ENCODE assay signal across 8 mouse cellular contexts in genomic region chr16:31081125-31081664, GRCm38 (mm10). TPM values are rescaled to one million over a fixed set of nuclear protein-coding genes. Genes with fewer than 3 reads are reported as not detected.
DNase-seq lines count a peak whose midpoint lies in the region; ATAC-seq lines count a peak whose summit lies in the region.

Gene Xxylt1, minus strand, starts transcription at chr16:31081432.

- H3K9me3 ChIP-seq in heart, embryonic 14.5 days (ENCODE audit: control insufficient read depth, low read length) = no peaks in the 10 kb centered on the region
- no peaks in the 10 kb centered on the region for H3K9me3 ChIP-seq in liver, embryonic 13.5 days (replicated peaks)
- no peaks in the 10 kb centered on the region for H3K9me3 ChIP-seq in stomach, embryonic 16.5 days (replicated peaks; ENCODE audit: control insufficient read depth, low read length)

- under 1% methylated on average over 54 of the region's 54 CpGs for WGBS in heart, embryonic 14.5 days
- under 1% methylated on average over 54 of the region's 54 CpGs for WGBS in liver, embryonic 13.5 days (ENCODE audit: insufficient replicate concordance)
- under 1% methylated on average over 52 of the region's 54 CpGs for WGBS in stomach, embryonic 16.5 days

- H3K4me1 ChIP-seq in heart, embryonic 14.5 days (ENCODE audit: control insufficient read depth in 2 of 2, insufficient read depth in 2 of 2, low read length in 2 of 2) = peaks cover 4 to 11% of the 10 kb centered on the region in 2 experiments
- H3K4me1 ChIP-seq in liver, embryonic 13.5 days (replicated peaks) = peaks cover 24% of the 10 kb centered on the region
- H3K4me1 ChIP-seq in stomach, embryonic 16.5 days (ENCODE audit: control insufficient read depth, insufficient read depth, low read length) = 0 out of 2 replicates have a peak, but pooled peaks cover 6% of the 10 kb centered on the region

- peak within 1 kb of the TSS; percentile 96 for H3K4me2 ChIP-seq in heart, embryonic 14.5 days (ENCODE audit: low read length)
- peak within 1 kb of the TSS; percentile 99 for H3K4me2 ChIP-seq in liver, embryonic 13.5 days
- peak within 1 kb of the TSS; percentile 97 for H3K4me2 ChIP-seq in stomach, embryonic 16.5 days (ENCODE audit: low read depth, low read length)

- H3K27me3 ChIP-seq in heart, embryonic 14.5 days (ENCODE audit: control insufficient read depth, insufficient read depth, low read length) = no peaks in the 10 kb centered on the region
- H3K27me3 ChIP-seq in liver, embryonic 13.5 days = no peaks in the 10 kb centered on the region
- no peaks in the 10 kb centered on the region for H3K27me3 ChIP-seq in stomach, embryonic 16.5 days (ENCODE audit: control insufficient read depth, insufficient read depth, low read length)

- peak within 1 kb of the TSS; percentile 73 to 77 for H3K27ac ChIP-seq in heart, embryonic 14.5 days (replicated peaks in 1 of 2; ENCODE audit: control insufficient read depth in 1 of 2, insufficient read depth in 1 of 2, low read depth in 2 of 2, low read length in 2 of 2)
- peak within 1 kb of the TSS; percentile 80 for H3K27ac ChIP-seq in liver, embryonic 13.5 days
- H3K27ac ChIP-seq in stomach, embryonic 16.5 days (ENCODE audit: low read length) = peak within 1 kb of the TSS; percentile 92

- peak; percentile 98 for ATAC-seq in CD4-positive, CD25-positive, alpha-beta regulatory T cell, adult 4 months
- ATAC-seq in heart, embryonic 14.5 days (ENCODE audit: insufficient number of reproducible peaks, insufficient read depth, low FRiP score, low read depth) = peak; percentile 97
- peak; percentile 97 for ATAC-seq in liver, embryonic 13.5 days (ENCODE audit: low read depth)
- ATAC-seq in stomach, embryonic 16.5 days (ENCODE audit: insufficient read depth, low FRiP score) = peak; percentile 97

- no peaks in the 10 kb centered on the region; the same call in 1 of the 2 replicates for H3K36me3 ChIP-seq in heart, embryonic 14.5 days (ENCODE audit: control insufficient read depth, insufficient read depth, low read length)
- H3K36me3 ChIP-seq in liver, embryonic 13.5 days = peaks cover 3% of the 10 kb centered on the region; the same call in 1 of the 2 replicates
- H3K36me3 ChIP-seq in stomach, embryonic 16.5 days (ENCODE audit: control insufficient read depth, insufficient read depth, low read length) = no peaks in the 10 kb centered on the region

- peak within 1 kb of the TSS; percentile 78 for H3K9ac ChIP-seq in heart, embryonic 14.5 days (ENCODE audit: low read length)
- peak within 1 kb of the TSS; percentile 79 for H3K9ac ChIP-seq in liver, embryonic 13.5 days
- H3K9ac ChIP-seq in stomach, embryonic 16.5 days (ENCODE audit: low read length) = peak within 1 kb of the TSS; percentile 86

- peak within 1 kb of the TSS; percentile 66 to 74 for H3K4me3 ChIP-seq in heart, embryonic 14.5 days (ENCODE audit: control insufficient read depth in 1 of 2, insufficient read depth in 1 of 2, low read depth in 1 of 2, low read length in 2 of 2)
- peak within 1 kb of the TSS; percentile 75 for H3K4me3 ChIP-seq in liver, embryonic 13.5 days (replicated peaks)
- H3K4me3 ChIP-seq in stomach, embryonic 16.5 days (replicated peaks; ENCODE audit: low read length) = peak within 1 kb of the TSS; percentile 77

- peak; percentile 77 for DNase-seq in c-Kit-negative CD71-positive TER-119-positive erythroid progenitor cells, embryonic 14.5 days (ENCODE audit: low read depth, low spot score)
- DNase-seq in fibroblast of lung, adult 2 months (ENCODE audit: low read depth) = peak; percentile 73
- DNase-seq in kidney, postnatal 14 days = peak; percentile 96
- peak; percentile 89 for DNase-seq in liver, embryonic 13.5 days
- DNase-seq in neural tube, embryonic 10.5 days (ENCODE audit: extremely low spot score, low spot score) = peak; percentile 95

RNA-seq across cellular contexts. Expression of gene Xxylt1, which starts in this region (rescaled TPM):
- 10 to 100 TPM; 31.2 to 32.9 TPM for polyA plus RNA-seq in CD4-positive, CD25-positive, alpha-beta regulatory T cell, adult 4 months (2017; shearing (Covaris generic))
- polyA plus RNA-seq in heart, embryonic 14.5 days (2014; fragmentation: Nextera tagmentation; extraction: Ambion mirVana) = 10.6 and 12.2 TPM in 2 replicates
- 2.9 and 3.1 TPM in 2 replicates for polyA plus RNA-seq in liver, embryonic 13.5 days (2015; fragmentation: Nextera tagmentation; extraction: Ambion mirVana)
- 5.1 and 5.5 TPM in 2 replicates for polyA plus RNA-seq in stomach, embryonic 16.5 days (2015; fragmentation: Nextera tagmentation; extraction: Ambion mirVana)

Comparison
In these comparisons a context has a peak if more than half of its experiments do, and no peak if none do; other contexts are left out.
1. Peak in every context shown above with its lines: DNase-seq, ATAC-seq, H3K4me3 ChIP-seq and H3K27ac ChIP-seq.